Mouse (Mus musculus) bone marrow, adult 2 months (tissue): ENCODE measurements around the gene D430042O09Rik.

Source experiments
- CTCF ChIP-seq: fragments of 200-500 bp; IDR thresholded peaks from 2 replicates; pipeline ENCODE4 v1.5.1; 2011; ENCODE audit warnings: low read length, control low read depth; ENCODE audit not compliant: control insufficient read depth, insufficient read depth
- POLR2A ChIP-seq: fragments of 200-500 bp; IDR thresholded peaks from 2 replicates; pipeline ENCODE4 v1.6.1; 2011; ENCODE audit warnings: low read depth, mild to moderate bottlenecking, control low read depth, low read length, borderline replicate concordance; ENCODE audit not compliant: control insufficient read depth

GRCm38 (mm10) chr7:125764373-125764772, 56.7 kb downstream of the D430042O09Rik start:
- TF ChIP-seq POLR2A = no peak
- no peak for TF ChIP-seq CTCF
